Mouse (Mus musculus) midbrain, embryonic 10.5 days (tissue): Measurements from ENCODE around the gene Tmem151b. TPM values are rescaled to one million over a fixed set of nuclear protein-coding genes. Genes with fewer than 3 reads are reported as not detected.

ENCODE experiments used
- DNase-seq: peaks from one replicate; pipeline ENCODE4 v3.0.0-alpha.2; 2017; ENCODE audit warnings: low spot score
- H3K27ac ChIP-seq: fragments of 300-500 bp; sonication (generic); replicated peaks from 2 replicates; pipeline ENCODE4 v1.5.1; 2016; ENCODE audit warnings: mild to moderate bottlenecking
- H3K27me3 ChIP-seq: fragments of 300-500 bp; sonication (generic); 2 replicates; pipeline ENCODE4 v1.6.1; 2016; ENCODE audit warnings: low read depth, mild to moderate bottlenecking; ENCODE audit not compliant: poor library complexity, severe bottlenecking
- H3K36me3 ChIP-seq: fragments of 300-500 bp; sonication (generic); 2 replicates; pipeline ENCODE4 v1.6.1; 2016; ENCODE audit warnings: mild to moderate bottlenecking, moderate library complexity
- H3K4me1 ChIP-seq: fragments of 300-500 bp; sonication (generic); 2 replicates; pipeline ENCODE4 v1.6.1; 2016
- H3K4me3 ChIP-seq: fragments of 300-500 bp; sonication (generic); 2 replicates; pipeline ENCODE4 v1.5.1; 2016; ENCODE audit warnings: mild to moderate bottlenecking, moderate library complexity
- H3K9me3 ChIP-seq: fragments of 300-500 bp; sonication (generic); replicated peaks from 2 replicates; pipeline ENCODE4 v1.6.1; 2016; ENCODE audit warnings: mild to moderate bottlenecking
- WGBS: fragments of 180-500 bp; shearing (Covaris S2); methylation state at CpG from one replicate; pipeline ENCODE4 v1.1.7; 2016; 5-methylcytosine and 5-hydroxymethylcytosine counted together
- polyA plus RNA-seq: library from polyadenylated mRNA; unstranded; fragments of >200 nt; fragmentation: Nextera tagmentation; extraction: Ambion mirVana; gene quantifications from 2 replicates; pipeline ENCODE4 v1.2.1, GENCODE M21; 2016

Tmem151b gene
- polyA plus RNA-seq, 1 experiment from 2014 or later = 7.0 TPM

DNA sequence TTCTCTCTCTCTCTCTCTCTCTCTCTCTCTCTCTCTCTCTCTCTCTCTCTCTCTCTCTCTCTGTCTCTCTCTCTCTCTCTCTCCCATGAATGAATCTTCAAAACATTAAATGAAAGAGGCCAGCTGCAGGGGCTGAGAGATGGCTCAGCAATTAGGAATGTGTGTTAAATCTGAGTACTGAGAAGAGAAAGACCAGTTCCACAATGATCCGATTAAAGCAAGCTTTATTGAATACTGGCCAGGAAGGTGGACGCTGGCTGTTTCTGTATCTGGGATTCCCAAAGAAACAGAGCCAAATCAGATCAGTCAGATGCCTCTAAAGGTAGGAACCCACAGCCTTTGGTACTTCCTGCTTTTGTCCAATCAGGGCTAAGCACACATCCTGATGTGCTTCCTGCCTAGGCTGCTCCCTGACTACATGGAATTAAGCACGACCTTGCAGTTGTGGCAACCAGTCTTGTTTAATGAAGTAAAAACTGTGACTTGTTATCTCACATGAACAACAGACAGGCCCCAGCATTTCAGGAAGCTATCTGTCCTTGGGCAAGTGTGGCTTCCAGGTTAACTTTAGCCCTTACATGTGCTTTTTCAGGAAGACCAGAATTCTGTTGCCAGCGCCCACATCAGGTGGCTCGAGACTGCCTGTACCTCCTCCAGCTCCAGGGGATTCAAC, 46.0 kb downstream of the Tmem151b start:
- no peak overlapping the region for H3K27ac ChIP-seq
- no peaks in the 10 kb centered on the region for H3K27me3 ChIP-seq
- no peak overlapping the region for H3K4me3 ChIP-seq
- WGBS = 66% methylated on average over 5 of the region's 5 CpGs
- peaks cover 20% of the 10 kb centered on the region for H3K4me1 ChIP-seq
- no peaks in the 10 kb centered on the region for H3K9me3 ChIP-seq
- H3K36me3 ChIP-seq = peaks cover 2% of the 10 kb centered on the region
- DNase-seq = no peak

DNA sequence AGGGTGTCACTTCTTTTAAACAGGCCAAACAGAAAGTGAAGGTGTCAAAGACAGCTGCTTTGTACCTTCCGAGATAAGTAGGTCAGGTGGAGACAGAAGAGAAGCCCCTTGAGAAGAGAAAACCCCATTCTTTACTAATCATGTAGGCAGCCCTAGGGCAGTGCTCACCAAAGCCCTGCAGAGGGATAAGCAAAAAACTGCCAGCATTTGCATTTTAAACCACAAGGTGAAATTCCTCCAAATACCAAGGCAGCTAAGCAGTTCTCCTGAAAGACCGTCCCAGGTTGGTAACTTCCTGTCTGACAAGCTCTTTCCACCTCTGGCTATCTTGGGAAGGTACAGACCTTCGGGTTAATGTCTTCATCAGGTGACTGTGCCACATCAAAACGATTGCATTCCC, 47.2 kb downstream of the Tmem151b start:
- H3K4me1 ChIP-seq = peaks cover 16% of the 10 kb centered on the region
- H3K9me3 ChIP-seq = no peaks in the 10 kb centered on the region
- H3K36me3 ChIP-seq = no peaks in the 10 kb centered on the region
- no peak overlapping the region for H3K4me3 ChIP-seq
- no peak for DNase-seq
- WGBS = 70% methylated on average over 4 of the region's 4 CpGs
- no peaks in the 10 kb centered on the region for H3K27me3 ChIP-seq
- H3K27ac ChIP-seq = no peak overlapping the region

DNA sequence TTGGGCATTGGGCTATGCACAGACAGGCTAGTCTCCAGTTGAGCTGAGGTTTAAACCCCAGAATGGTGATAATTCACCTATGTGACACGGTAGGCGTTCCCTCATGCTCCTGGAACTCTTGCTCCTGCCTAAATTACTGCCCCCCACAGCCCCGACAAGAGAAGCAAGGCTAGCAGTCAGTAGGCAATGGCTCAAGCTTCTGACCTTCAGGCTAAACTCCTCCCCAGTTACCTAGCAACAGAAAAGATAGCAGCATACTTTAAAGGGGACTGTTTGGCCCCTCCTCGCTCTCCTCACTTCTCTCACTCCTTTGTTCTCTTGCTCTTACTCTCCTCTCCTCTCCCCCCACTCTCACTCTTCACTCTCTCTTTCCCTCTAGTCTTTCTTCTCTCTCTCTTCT, 48.5 kb downstream of the Tmem151b start:
- Histone ChIP-seq H3K27ac (peak overlapping the region; percentile 52; the same call in 1 of the 2 replicates), H3K36me3 (no peaks in the 10 kb centered on the region), H3K4me3 (no peak overlapping the region), H3K9me3 (no peaks in the 10 kb centered on the region), H3K27me3 (no peaks in the 10 kb centered on the region), H3K4me1 (peaks cover 7% of the 10 kb centered on the region)
- DNase-seq = no peak
- 44% methylated on average over 4 of the region's 4 CpGs for WGBS

DNA sequence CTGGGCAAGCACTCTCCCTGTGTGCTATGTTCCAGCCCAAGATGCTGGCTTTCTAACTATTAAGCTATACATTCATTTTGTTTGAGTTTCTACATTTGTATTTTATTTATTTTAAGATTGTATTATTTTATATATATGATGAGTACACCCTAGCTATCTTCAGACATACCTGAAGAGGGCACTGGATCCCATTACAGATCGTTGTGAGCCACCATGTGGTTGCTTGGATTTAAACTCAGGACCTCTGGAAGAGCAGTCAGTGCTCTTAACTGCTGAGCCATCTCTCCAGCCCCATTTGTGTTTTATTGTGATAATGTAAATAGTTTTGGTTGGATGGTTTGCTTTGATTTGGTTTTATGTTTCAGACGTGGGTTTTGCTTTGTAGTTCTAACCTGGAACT, 50.0 kb downstream of the Tmem151b start:
- Histone ChIP-seq H3K27me3 (no peaks in the 10 kb centered on the region), H3K27ac (no peak overlapping the region), H3K9me3 (no peaks in the 10 kb centered on the region), H3K36me3 (no peaks in the 10 kb centered on the region), H3K4me3 (no peak overlapping the region), H3K4me1 (peaks cover 7% of the 10 kb centered on the region)
- 62% methylated on average over 2 of the region's 2 CpGs for WGBS
- DNase-seq = no peak

DNA sequence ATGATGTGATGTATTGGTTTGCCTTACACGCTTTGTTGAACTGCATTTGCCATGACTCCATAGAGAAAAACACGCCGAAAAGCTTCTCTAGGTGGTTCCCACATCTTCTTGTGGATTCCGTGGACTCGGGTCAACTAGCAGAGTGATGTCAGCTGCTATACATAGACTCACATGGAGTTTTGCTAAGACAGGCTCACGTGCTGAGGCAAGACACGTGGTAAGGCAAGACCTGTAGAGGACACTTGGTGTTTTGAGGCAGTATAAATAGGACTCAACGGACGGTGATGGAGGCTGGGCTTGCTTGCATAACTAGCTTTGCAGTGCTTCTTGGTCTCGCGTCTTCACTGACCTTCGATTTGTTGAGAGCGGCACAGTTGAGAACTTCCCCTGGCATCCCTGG, 51.1 kb downstream of the Tmem151b start:
- no peaks in the 10 kb centered on the region for H3K36me3 ChIP-seq
- H3K9me3 ChIP-seq = no peaks in the 10 kb centered on the region
- 84% methylated on average over 13 of the region's 13 CpGs for WGBS
- no peak overlapping the region for H3K4me3 ChIP-seq
- H3K27me3 ChIP-seq = no peaks in the 10 kb centered on the region
- no peak for DNase-seq
- peaks cover 7% of the 10 kb centered on the region for H3K4me1 ChIP-seq
- no peak overlapping the region for H3K27ac ChIP-seq

DNA sequence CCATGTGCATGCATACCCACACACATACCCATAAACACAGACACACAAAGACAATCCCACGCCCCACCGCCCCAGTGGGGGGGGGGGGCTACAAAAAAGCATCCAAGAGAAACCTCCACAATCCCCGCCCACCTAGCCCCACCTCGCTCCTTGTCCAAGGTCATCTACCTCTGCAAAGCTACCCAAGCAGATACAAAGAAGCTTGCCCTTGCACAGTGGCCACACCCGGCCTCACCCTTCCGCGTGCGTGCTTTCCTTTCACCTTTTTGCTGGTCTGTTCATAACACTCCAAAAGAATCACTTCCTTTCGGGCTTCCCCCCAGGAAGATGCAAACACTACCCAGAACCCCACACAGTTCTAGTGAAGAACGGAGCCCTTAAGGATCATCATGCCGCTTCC, 54.1 kb downstream of the Tmem151b start:
- Histone ChIP-seq H3K27me3 (no peaks in the 10 kb centered on the region), H3K4me1 (peaks cover 2% of the 10 kb centered on the region; the same call in 1 of the 2 replicates), H3K4me3 (no peak overlapping the region), H3K36me3 (no peaks in the 10 kb centered on the region), H3K27ac (no peak overlapping the region), H3K9me3 (no peaks in the 10 kb centered on the region)
- 87% methylated on average over 11 of the region's 11 CpGs for WGBS
- no peak for DNase-seq

Other genes starting within 250 kb of the Tmem151b start
- 67.9 and 68.3 TPM in 2 replicates for gene Cdc5l, start 115.9 kb downstream of the Tmem151b start, polyA plus RNA-seq
- gene Spats1, start 74.3 kb downstream of the Tmem151b start, polyA plus RNA-seq = 0.42 and 0.71 TPM in 2 replicates
- gene Aars2, start 42.8 kb downstream of the Tmem151b start, polyA plus RNA-seq = 33.9 and 35.7 TPM in 2 replicates
- 1.4 and 1.7 TPM in 2 replicates for gene Tcte1, start 26.2 kb downstream of the Tmem151b start, polyA plus RNA-seq
- gene Nfkbie, start 6.0 kb upstream of the Tmem151b start, polyA plus RNA-seq = 8.6 and 9.2 TPM in 2 replicates
- 122 and 124 TPM in 2 replicates for gene Slc35b2, start 14.2 kb upstream of the Tmem151b start, polyA plus RNA-seq
- gene Hsp90ab1, start 23.6 kb upstream of the Tmem151b start, polyA plus RNA-seq = 1,780 and 2,044 TPM in 2 replicates
- gene Slc29a1, start 49.9 kb upstream of the Tmem151b start, polyA plus RNA-seq = 62.9 and 70.6 TPM in 2 replicates
- 0.21 and 0.39 TPM in 2 replicates for gene Mymx, start 52.4 kb upstream of the Tmem151b start, polyA plus RNA-seq
- 0.76 and 1.5 TPM in 2 replicates for gene Capn11, start 109.6 kb upstream of the Tmem151b start, polyA plus RNA-seq
- gene Mrpl14, start 136.6 kb upstream of the Tmem151b start, polyA plus RNA-seq = 148 and 155 TPM in 2 replicates
- 60.5 and 82.0 TPM in 2 replicates for gene Tmem63b, start 137.2 kb upstream of the Tmem151b start, polyA plus RNA-seq
- 0.48 and 0.58 TPM in 2 replicates for gene 1600014C23Rik, start 184.2 kb upstream of the Tmem151b start, polyA plus RNA-seq